In the genomic region with DNA sequence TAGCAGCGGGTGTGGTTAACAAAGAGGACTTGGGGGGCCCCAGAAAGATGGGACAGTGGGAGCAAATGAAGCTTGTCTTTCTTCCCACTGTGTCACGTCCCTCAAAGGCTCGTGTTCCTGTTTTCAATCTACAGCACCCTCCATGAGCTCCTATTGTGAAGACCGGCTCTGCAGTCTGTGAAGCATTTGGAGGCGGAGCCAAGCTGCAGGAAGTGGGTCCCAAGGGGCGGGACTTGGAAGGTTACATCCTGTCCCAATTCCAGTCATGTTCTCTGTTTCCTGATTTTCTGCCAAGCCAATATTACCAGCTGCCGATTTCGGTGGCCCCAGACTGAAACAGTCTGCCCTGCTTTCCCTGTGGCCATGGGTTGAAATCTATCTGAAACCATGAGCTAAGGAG, we compare ENCODE assay signal across 20 mouse cellular contexts. TPM values are rescaled to one million over a fixed set of nuclear protein-coding genes. Genes with fewer than 3 reads are reported as not detected.
A peak's percentile ranks its signal among the peaks of the same experiment; 100 is the strongest.
DNase-seq lines count a peak whose midpoint lies in the region; ATAC-seq and TF ChIP-seq lines count a peak whose summit lies in the region.
"Had no signal": no experiment of that assay in that cellular context is flagged by ENCODE, and none has a peak within 500 bp of the region (broad histone marks: within the 10 kb centered on the region; RNA-seq: fewer than 3 reads in every experiment).

No protein-coding gene starts in this region.

- H3K9me3 ChIP-seq in forebrain, embryonic 10.5 days: no peaks in the 10 kb centered on the region
- no peaks in the 10 kb centered on the region for H3K9me3 ChIP-seq in forebrain, embryonic 13.5 days (replicated peaks)
- no peaks in the 10 kb centered on the region for H3K9me3 ChIP-seq in limb, embryonic 12.5 days
- no peaks in the 10 kb centered on the region for H3K9me3 ChIP-seq in limb, embryonic 10.5 days (replicated peaks)
- H3K9me3 ChIP-seq: limb, embryonic 13.5 days; neural tube, embryonic 13.5 days had no signal

- H3K4me2 ChIP-seq in forebrain, embryonic 13.5 days: no peak overlapping the region
- H3K4me2 ChIP-seq in limb, embryonic 12.5 days: 0 out of 2 replicates have a peak overlapping the region, but pooled peaks have one; percentile 0
- H3K4me2 ChIP-seq: limb, embryonic 13.5 days; neural tube, embryonic 13.5 days had no signal

- no peak for TF ChIP-seq POLR2A in testis, adult 2 months (IDR thresholded peaks at IDR 0.05; ENCODE audit: control insufficient read depth, low read depth, low read length)

- ATAC-seq in forebrain, embryonic 13.5 days: no peak
- ATAC-seq in limb, embryonic 12.5 days (ENCODE audit: insufficient number of reproducible peaks, insufficient read depth, low FRiP score, low TSS enrichment, low read depth): no peak
- ATAC-seq: forebrain, embryonic 16.5 days had no signal

- H3K27ac ChIP-seq in forebrain, embryonic 10.5 days: peak overlapping the region; percentile 51; the same call in 1 of the 2 replicates
- H3K27ac ChIP-seq in forebrain, embryonic 13.5 days: no peak overlapping the region
- H3K27ac ChIP-seq in limb, embryonic 12.5 days: no peak overlapping the region
- no peak overlapping the region; the same call in 1 of the 2 replicates for H3K27ac ChIP-seq in limb, embryonic 10.5 days
- no peak overlapping the region for H3K27ac ChIP-seq in testis, adult 2 months (ENCODE audit: control insufficient read depth, insufficient read depth, low read depth, low read length)
- H3K27ac ChIP-seq: limb, embryonic 13.5 days; neural tube, embryonic 13.5 days had no signal

- no peak for DNase-seq in forebrain, embryonic 10.5 days (ENCODE audit: extremely low spot score, low spot score)
- no peak for DNase-seq in limb, embryonic 10.5 days (ENCODE audit: low spot score)
- no peak for DNase-seq in testis, postnatal 10 days (ENCODE audit: low spot score)
- peak; percentile 37 for DNase-seq in yolk sac, embryonic 10.5 days (ENCODE audit: low spot score)
- DNase-seq in urinary bladder, postnatal 14 days (ENCODE audit: low spot score): no peak
- DNase-seq: adrenal gland, postnatal 25 days; cerebellum, adult 2 months; heart, adult 11 months; kidney, adult 2 months; kidney, postnatal 36 days; layer of hippocampus, adult 9-11 months; lung, adult 2 months; right cerebral cortex, postnatal 4 days; thymus, adult 18-20 months had no signal

- H3K4me1 ChIP-seq in forebrain, embryonic 10.5 days: peaks cover 14% of the 10 kb centered on the region
- H3K4me1 ChIP-seq in forebrain, embryonic 13.5 days: no peaks in the 10 kb centered on the region
- H3K4me1 ChIP-seq in limb, embryonic 12.5 days (replicated peaks): no peaks in the 10 kb centered on the region
- H3K4me1 ChIP-seq in limb, embryonic 10.5 days: peaks cover 12% of the 10 kb centered on the region
- peaks cover 7% of the 10 kb centered on the region for H3K4me1 ChIP-seq in testis, adult 2 months (ENCODE audit: control insufficient read depth, insufficient read depth, low read length)
- H3K4me1 ChIP-seq: neural tube, embryonic 13.5 days had no signal

- no peaks in the 10 kb centered on the region for H3K27me3 ChIP-seq in forebrain, embryonic 10.5 days (ENCODE audit: poor library complexity, severe bottlenecking)
- H3K27me3 ChIP-seq in forebrain, embryonic 13.5 days: no peaks in the 10 kb centered on the region
- H3K27me3 ChIP-seq in limb, embryonic 12.5 days: peaks cover 5% of the 10 kb centered on the region
- H3K27me3 ChIP-seq in limb, embryonic 10.5 days (ENCODE audit: low read depth, poor library complexity, severe bottlenecking): 0 out of 2 replicates have a peak, but pooled peaks cover 9% of the 10 kb centered on the region
- H3K27me3 ChIP-seq in testis, adult 2 months (ENCODE audit: control insufficient read depth, insufficient read depth, low read length): no peaks in the 10 kb centered on the region
- H3K27me3 ChIP-seq: neural tube, embryonic 13.5 days had no signal

- WGBS in forebrain, embryonic 10.5 days: 70% methylated on average over 8 of the region's 8 CpGs
- WGBS in forebrain, embryonic 13.5 days: 62% methylated on average over 8 of the region's 8 CpGs
- 70% methylated on average over 8 of the region's 8 CpGs for WGBS in limb, embryonic 12.5 days
- WGBS in limb, embryonic 10.5 days: 61% methylated on average over 8 of the region's 8 CpGs

- H3K36me3 ChIP-seq in forebrain, embryonic 10.5 days (replicated peaks): no peaks in the 10 kb centered on the region
- H3K36me3 ChIP-seq in forebrain, embryonic 13.5 days (ENCODE audit: poor library complexity, severe bottlenecking): no peaks in the 10 kb centered on the region
- H3K36me3 ChIP-seq in limb, embryonic 12.5 days: no peaks in the 10 kb centered on the region
- no peaks in the 10 kb centered on the region for H3K36me3 ChIP-seq in limb, embryonic 10.5 days
- H3K36me3 ChIP-seq in testis, adult 2 months (ENCODE audit: control insufficient read depth, insufficient read depth, low read length): no peaks in the 10 kb centered on the region
- H3K36me3 ChIP-seq: limb, embryonic 13.5 days; neural tube, embryonic 13.5 days had no signal

- no peak overlapping the region for H3K9ac ChIP-seq in forebrain, embryonic 13.5 days
- H3K9ac ChIP-seq in limb, embryonic 12.5 days (replicated peaks): no peak overlapping the region
- H3K9ac ChIP-seq: limb, embryonic 13.5 days; neural tube, embryonic 13.5 days had no signal

- TF ChIP-seq CTCF in testis, adult 2 months (IDR thresholded peaks at IDR 0.05; ENCODE audit: control insufficient read depth, insufficient read depth, insufficient replicate concordance, low read depth, low read length): no peak

- H3K4me3 ChIP-seq in forebrain, embryonic 10.5 days: peak overlapping the region; percentile 21
- no peak overlapping the region for H3K4me3 ChIP-seq in forebrain, embryonic 13.5 days
- no peak overlapping the region for H3K4me3 ChIP-seq in limb, embryonic 12.5 days (replicated peaks)
- H3K4me3 ChIP-seq in limb, embryonic 10.5 days: no peak overlapping the region
- peak overlapping the region; percentile 72 for H3K4me3 ChIP-seq in testis, adult 2 months (ENCODE audit: control insufficient read depth, low read depth, low read length)
- H3K4me3 ChIP-seq: limb, embryonic 13.5 days; neural tube, embryonic 13.5 days had no signal

RNA-seq across cellular contexts. Expression of gene Mdga1, which starts 11.7 kb away (rescaled TPM):
- 2.3 and 3.0 TPM in 2 replicates for polyA plus RNA-seq in forebrain, embryonic 10.5 days (2016; fragmentation: Nextera tagmentation; extraction: Ambion mirVana)
- polyA plus RNA-seq in forebrain, embryonic 13.5 days (2015; fragmentation: Nextera tagmentation; extraction: Ambion mirVana): 7.4 and 8.0 TPM in 2 replicates
- polyA plus RNA-seq in limb, embryonic 12.5 days (2016; fragmentation: Nextera tagmentation; extraction: Ambion mirVana): 4.6 and 4.7 TPM in 2 replicates
- 1.2 and 4.0 TPM in 2 replicates for polyA plus RNA-seq in limb, embryonic 10.5 days (2016; fragmentation: Nextera tagmentation; extraction: Ambion mirVana)
- 0.42 and 0.69 TPM in 2 replicates for polyA plus RNA-seq in testis, adult 2 months (2012; rRNA removed)

RNA-seq across cellular contexts. Expression of gene Zfand3, which starts 23.0 kb away (rescaled TPM):
- polyA plus RNA-seq in forebrain, embryonic 10.5 days (2016; fragmentation: Nextera tagmentation; extraction: Ambion mirVana): 64.8 and 71.3 TPM in 2 replicates
- polyA plus RNA-seq in forebrain, embryonic 13.5 days (2015; fragmentation: Nextera tagmentation; extraction: Ambion mirVana): 63.3 and 76.7 TPM in 2 replicates
- 59.6 and 60.2 TPM in 2 replicates for polyA plus RNA-seq in limb, embryonic 12.5 days (2016; fragmentation: Nextera tagmentation; extraction: Ambion mirVana)
- 53.9 and 62.8 TPM in 2 replicates for polyA plus RNA-seq in limb, embryonic 10.5 days (2016; fragmentation: Nextera tagmentation; extraction: Ambion mirVana)
- polyA plus RNA-seq in testis, adult 2 months (2012; rRNA removed): 672 and 682 TPM in 2 replicates

Comparison
In these comparisons a context has a peak if more than half of its experiments do, and no peak if none do; other contexts are left out.
1. H3K4me3 ChIP-seq: peak in forebrain, embryonic 10.5 days (single experiment) and testis, adult 2 months (single experiment); none in forebrain, embryonic 13.5 days (single experiment), limb, embryonic 12.5 days (single experiment) and limb, embryonic 10.5 days (single experiment).